Mouse (Mus musculus) macrophage (primary cell): Measurements from ENCODE around the gene Ndufs5. TPM values are rescaled to one million over a fixed set of nuclear protein-coding genes. Genes with fewer than 3 reads are reported as not detected.
A peak's percentile ranks its signal among the peaks of the same experiment; 100 is the strongest.

Source experiments
- H3K27ac ChIP-seq: fragments of 350-480 bp; formaldehyde crosslinking; 2 replicates; pipeline ENCODE4 v1.9.0; 2021
- H3K36me3 ChIP-seq: fragments of 350-480 bp; formaldehyde crosslinking; 2 replicates; pipeline ENCODE4 v1.9.0; 2021; ENCODE audit errors: inconsistent target
- H3K4me3 ChIP-seq: fragments of 350-480 bp; formaldehyde crosslinking; 2 replicates; pipeline ENCODE4 v1.9.0; 2021; ENCODE audit errors: inconsistent target
- H3K79me2 ChIP-seq: fragments of 350-480 bp; formaldehyde crosslinking; 2 replicates; pipeline ENCODE4 v1.9.0; 2021; ENCODE audit errors: inconsistent target
- WGBS: methylation state at CpG from one replicate; pipeline ENCODE4 v1.1.7; 2026; ENCODE audit warnings: inconsistent platforms; ENCODE audit not compliant: missing documents; 5-methylcytosine and 5-hydroxymethylcytosine counted together
- polyA plus RNA-seq: library from polyadenylated mRNA; stranded (reverse); fragments of 250-400 nt; gene quantifications from 3 replicates; pipeline ENCODE4 v1.2.4, GENCODE M21; 2018; ENCODE audit warnings: inconsistent platforms

Ndufs5 gene
- polyA plus RNA-seq, 1 experiment from 2014 or later = 177 TPM

- 15% methylated on average over 7 of the region's 7 CpGs for WGBS
- H3K36me3 ChIP-seq = no peaks in the 10 kb centered on the region
- no peak overlapping the region for H3K4me3 ChIP-seq
- peak overlapping the region; percentile 4; the same call in 1 of the 2 replicates for H3K27ac ChIP-seq
- H3K79me2 ChIP-seq = no peaks in the 10 kb centered on the region
Observed at GRCm38 (mm10) chr4:123680962-123681361, 37.0 kb downstream of the Ndufs5 start.

GRCm38 (mm10) chr4:123677060-123677804 lies 40.8 kb downstream of the Ndufs5 start:
- Histone ChIP-seq H3K36me3 (no peaks in the 10 kb centered on the region), H3K4me3 (no peak overlapping the region), H3K27ac (no peak overlapping the region), H3K79me2 (no peaks in the 10 kb centered on the region)
- WGBS = 94% methylated on average over 10 of the region's 10 CpGs

DNA sequence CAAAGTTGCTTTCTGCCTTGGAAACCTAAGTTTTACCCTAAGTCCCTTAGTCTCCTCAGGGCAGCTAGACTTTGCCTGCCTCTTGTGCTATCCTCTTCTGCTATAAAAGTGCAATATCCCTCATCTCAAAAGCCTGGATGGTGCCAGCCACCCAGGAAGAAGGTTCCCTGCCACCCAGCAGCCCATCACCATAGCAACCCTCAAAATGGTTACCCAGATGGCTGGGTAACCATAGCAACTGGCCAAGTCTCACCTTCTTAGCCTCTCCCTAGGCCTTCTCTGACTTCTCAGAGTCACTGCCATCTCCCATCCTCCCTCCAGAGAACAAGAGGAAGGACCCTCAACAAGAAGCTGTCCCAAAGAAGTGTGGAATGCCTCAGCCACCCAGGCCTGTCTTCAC lies 47.4 kb downstream of the Ndufs5 start:
- no peaks in the 10 kb centered on the region for H3K36me3 ChIP-seq

GRCm38 (mm10) chr4:123669696-123670095 lies 48.3 kb downstream of the Ndufs5 start:
- Histone ChIP-seq H3K4me3 (no peak overlapping the region), H3K27ac (no peak overlapping the region), H3K79me2 (no peaks in the 10 kb centered on the region), H3K36me3 (no peaks in the 10 kb centered on the region)
- WGBS = 90% methylated on average over 6 of the region's 6 CpGs

More for the DNA sequence above, 47.4 kb downstream of the Ndufs5 start:
- Histone ChIP-seq H3K79me2 (no peaks in the 10 kb centered on the region), H3K27ac (no peak overlapping the region), H3K4me3 (no peak overlapping the region)

GRCm38 (mm10) chr4:123667260-123667867 lies 50.6 kb downstream of the Ndufs5 start:
- Histone ChIP-seq H3K79me2 (peaks cover 14% of the 10 kb centered on the region), H3K4me3 (no peak overlapping the region), H3K27ac (peak overlapping the region; percentile 59), H3K36me3 (no peaks in the 10 kb centered on the region)
- 11% methylated on average over 1 of the region's 1 CpGs for WGBS

- no peak overlapping the region for H3K4me3 ChIP-seq
- H3K27ac ChIP-seq = peak overlapping the region; percentile 59
- peaks cover 23% of the 10 kb centered on the region for H3K79me2 ChIP-seq
- no peaks in the 10 kb centered on the region for H3K36me3 ChIP-seq
- 100% methylated on average over 1 of the region's 1 CpGs for WGBS
Observed at GRCm38 (mm10) chr4:123666517-123666916, 51.5 kb downstream of the Ndufs5 start.

- Histone ChIP-seq H3K4me3 (peak overlapping the region; percentile 30; the same call in 1 of the 2 replicates), H3K79me2 (peaks cover 30% of the 10 kb centered on the region), H3K27ac (peak overlapping the region; percentile 59), H3K36me3 (no peaks in the 10 kb centered on the region)
- WGBS = 85% methylated on average over 11 of the region's 11 CpGs
Observed at GRCm38 (mm10) chr4:123665681-123666278, 52.2 kb downstream of the Ndufs5 start.

- Histone ChIP-seq H3K79me2 (peaks cover 37% of the 10 kb centered on the region), H3K27ac (peak overlapping the region; percentile 47), H3K36me3 (no peaks in the 10 kb centered on the region), H3K4me3 (peak overlapping the region; percentile 30; the same call in 1 of the 2 replicates)
- WGBS = 13% methylated on average over 30 of the region's 58 CpGs
Observed at GRCm38 (mm10) chr4:123664951-123665661, 52.9 kb downstream of the Ndufs5 start.

- Histone ChIP-seq H3K4me3 (peak overlapping the region; percentile 45), H3K27ac (no peak overlapping the region), H3K79me2 (peaks cover 45% of the 10 kb centered on the region), H3K36me3 (no peaks in the 10 kb centered on the region)
- under 1% methylated on average over 74 of the region's 125 CpGs for WGBS
Observed at GRCm38 (mm10) chr4:123664021-123664950, 53.7 kb downstream of the Ndufs5 start.

GRCm38 (mm10) chr4:123663688-123663965 lies 54.4 kb downstream of the Ndufs5 start:
- peak overlapping the region; percentile 45 for H3K4me3 ChIP-seq
- peak overlapping the region; percentile 57 for H3K27ac ChIP-seq

DNA sequence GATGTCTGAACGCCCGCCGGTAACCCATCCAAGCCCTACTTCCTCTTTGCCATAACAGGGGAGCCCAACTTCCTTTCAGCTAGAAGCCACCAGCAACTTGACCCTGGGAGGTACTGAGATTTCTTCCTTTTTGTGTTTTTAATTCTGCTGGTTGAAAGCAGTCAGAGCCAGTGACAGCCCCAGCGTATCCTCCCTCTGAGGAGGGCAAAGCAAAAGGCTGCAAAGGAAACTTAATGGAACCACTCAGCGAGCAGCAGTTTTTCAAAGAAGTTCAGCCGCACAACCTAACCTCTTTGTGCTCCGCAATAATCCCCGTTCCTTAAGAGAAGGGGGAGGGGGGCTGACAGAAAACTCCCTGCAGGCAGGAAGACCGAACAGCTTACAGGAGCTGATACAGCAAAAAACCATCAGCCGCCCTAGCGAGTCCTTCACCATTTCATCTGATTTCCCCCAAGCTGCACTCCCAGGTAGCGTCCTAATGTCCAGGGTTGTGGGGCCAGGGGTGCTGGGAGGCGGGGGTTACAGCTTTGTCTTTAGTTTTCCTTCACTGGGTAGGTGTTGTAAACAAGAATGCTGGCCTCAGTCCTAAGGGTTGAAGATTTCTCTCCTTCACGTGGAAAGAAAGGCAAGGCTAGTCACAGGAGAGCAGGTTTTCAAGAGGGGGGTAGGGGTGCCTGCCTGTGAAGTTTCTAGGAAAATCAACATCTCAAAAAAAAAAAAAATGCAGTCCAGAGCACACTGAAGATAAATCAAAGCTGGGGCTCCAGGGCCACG lies 54.9 kb downstream of the Ndufs5 start:
- 6% methylated on average over 15 of the region's 15 CpGs for WGBS
- peak overlapping the region; percentile 45 for H3K4me3 ChIP-seq

More at GRCm38 (mm10) chr4:123663688-123663965, 54.4 kb downstream of the Ndufs5 start:
- no peaks in the 10 kb centered on the region for H3K36me3 ChIP-seq
- H3K79me2 ChIP-seq = peaks cover 52% of the 10 kb centered on the region
- WGBS = 6% methylated on average over 12 of the region's 12 CpGs

More for the DNA sequence above, 54.9 kb downstream of the Ndufs5 start:
- Histone ChIP-seq H3K27ac (peak overlapping the region; percentile 57), H3K79me2 (peaks cover 57% of the 10 kb centered on the region), H3K36me3 (no peaks in the 10 kb centered on the region)
